Mouse (Mus musculus) forebrain, embryonic 11.5 days (tissue): ENCODE data around the gene Sgcd. TPM values are rescaled to one million over a fixed set of nuclear protein-coding genes. Genes with fewer than 3 reads are reported as not detected.
"Not testable (repeated sequence)": the region's sequence is repeated elsewhere in the genome, so short reads cannot be mapped to it uniquely, and the experiment has no call there.

Experiments used
- ATAC-seq: fragments of 200-750 bp; cut with Nextera tagmentation; replicated peaks from 2 replicates; pipeline ENCODE4 v1.8.0; 2017; ENCODE audit warnings: moderate TSS enrichment; ENCODE audit not compliant: low FRiP score
- DNase-seq: peaks from one replicate; pipeline ENCODE4 v3.0.0-alpha.2; 2017; ENCODE audit warnings: low spot score
- H3K27ac ChIP-seq: fragments of 300-500 bp; sonication (generic); 2 replicates; pipeline ENCODE4 v1.5.1; 2014; ENCODE audit warnings: low read depth, low read length
- H3K27me3 ChIP-seq: fragments of 300-500 bp; sonication (generic); 2 replicates; pipeline ENCODE4 v1.6.1; 2014; ENCODE audit warnings: mild to moderate bottlenecking, low read length, mixed read lengths; ENCODE audit not compliant: control insufficient read depth, insufficient read depth
- H3K36me3 ChIP-seq: fragments of 300-500 bp; sonication (generic); 2 replicates; pipeline ENCODE4 v1.6.1; 2014; ENCODE audit warnings: mild to moderate bottlenecking, low read length, moderate library complexity, mixed read lengths; ENCODE audit not compliant: control insufficient read depth, insufficient read depth
- H3K4me1 ChIP-seq: fragments of 300-500 bp; sonication (generic); replicated peaks from 2 replicates; pipeline ENCODE4 v1.6.1; 2014; ENCODE audit warnings: low read length, mixed read lengths; ENCODE audit not compliant: control insufficient read depth, insufficient read depth
- H3K4me2 ChIP-seq: fragments of 300-500 bp; sonication (generic); 2 replicates; pipeline ENCODE4 v1.6.1; 2014; ENCODE audit warnings: low read depth, mild to moderate bottlenecking, low read length, moderate library complexity, mixed read lengths; ENCODE audit not compliant: severe bottlenecking
- H3K4me3 ChIP-seq: fragments of 300-500 bp; sonication (generic); 2 replicates; pipeline ENCODE4 v1.5.1; 2014; ENCODE audit warnings: low read depth, low read length
- H3K9ac ChIP-seq: fragments of 300-500 bp; sonication (generic); 2 replicates; pipeline ENCODE4 v1.6.1; 2014; ENCODE audit warnings: low read length
- H3K9me3 ChIP-seq: fragments of 300-500 bp; sonication (generic); 2 replicates; pipeline ENCODE4 v1.6.1; 2016; ENCODE audit warnings: low read length, mixed read lengths; ENCODE audit not compliant: control insufficient read depth
- WGBS: fragments of 180-500 bp; shearing (Covaris S2); extraction: QIAGEN DNeasy Blood & Tissue Kit; methylation state at CpG from one replicate; pipeline ENCODE4 v1.1.7; 2014; 5-methylcytosine and 5-hydroxymethylcytosine counted together
- polyA plus RNA-seq: library from polyadenylated mRNA; unstranded; fragments of >200 nt; fragmentation: Nextera tagmentation; extraction: Ambion mirVana; gene quantifications from 2 replicates; pipeline ENCODE4 v1.2.1, GENCODE M21; 2014

Sgcd gene
- polyA plus RNA-seq, 1 experiment from 2014 or later, result 2.3 TPM

DNA sequence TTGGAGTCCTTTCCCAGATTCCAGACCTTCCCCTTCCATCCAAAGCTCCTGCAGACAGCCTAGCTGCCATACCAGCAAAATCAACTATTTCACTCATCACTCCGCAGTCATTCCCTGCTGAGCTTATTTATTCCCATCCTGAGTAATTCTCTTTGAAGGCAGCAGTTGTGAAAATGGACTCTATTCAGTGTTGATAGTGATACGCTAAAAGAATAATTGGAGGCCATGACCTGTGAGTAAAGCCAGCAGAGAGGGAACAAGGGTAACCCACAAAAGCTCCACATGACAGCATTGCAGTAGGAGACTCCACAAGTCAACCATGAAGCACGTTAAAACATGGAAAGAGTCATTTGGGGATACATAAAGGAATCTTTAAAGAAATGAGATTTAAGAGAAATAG, 142.9 kb downstream of the Sgcd start:
- Histone ChIP-seq H3K4me2 (no peak overlapping the region), H3K27ac (no peak overlapping the region), H3K27me3 (no peaks in the 10 kb centered on the region), H3K9me3 (no peaks in the 10 kb centered on the region), H3K9ac (no peak overlapping the region), H3K36me3 (no peaks in the 10 kb centered on the region), H3K4me1 (no peaks in the 10 kb centered on the region), H3K4me3 (no peak overlapping the region)
- DNase-seq, result no peak
- ATAC-seq, result 0 out of 2 replicates have a peak, but pooled peaks have one; percentile 46
- 2% methylated on average over 3 of the region's 3 CpGs for WGBS

DNA sequence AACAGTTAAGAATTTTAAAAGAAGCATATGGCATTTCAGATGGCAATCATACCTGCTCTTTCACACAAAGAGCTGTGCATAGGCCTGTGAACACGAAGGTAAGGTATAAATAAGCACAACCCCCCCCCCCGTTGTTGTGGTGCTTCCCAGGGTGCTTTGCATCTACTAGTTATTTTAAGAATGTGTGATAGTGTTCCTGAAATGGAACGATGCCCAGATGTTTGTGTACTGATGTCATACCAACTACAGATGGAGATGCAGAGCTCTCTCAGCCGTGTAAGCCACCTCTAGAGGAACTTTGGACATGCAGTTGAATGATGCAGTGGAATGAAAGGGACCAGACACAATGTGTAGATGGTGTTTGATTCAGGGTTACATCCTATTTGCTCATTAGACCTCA, 155.5 kb downstream of the Sgcd start:
- Histone ChIP-seq H3K9ac (no peak overlapping the region), H3K9me3 (no peaks in the 10 kb centered on the region), H3K27me3 (no peaks in the 10 kb centered on the region), H3K4me3 (no peak overlapping the region), H3K36me3 (no peaks in the 10 kb centered on the region), H3K4me2 (no peak overlapping the region), H3K27ac (no peak overlapping the region), H3K4me1 (no peaks in the 10 kb centered on the region)
- ATAC-seq, result no peak
- WGBS, result 78% methylated on average over 4 of the region's 4 CpGs
- DNase-seq, result no peak

- Histone ChIP-seq H3K36me3 (no peaks in the 10 kb centered on the region), H3K27ac (no peak overlapping the region), H3K4me2 (no peak overlapping the region), H3K4me3 (no peak overlapping the region), H3K9me3 (no peaks in the 10 kb centered on the region), H3K4me1 (no peaks in the 10 kb centered on the region), H3K9ac (no peak overlapping the region), H3K27me3 (no peaks in the 10 kb centered on the region)
- DNase-seq, result no peak
- no peak for ATAC-seq
Observed at GRCm38 (mm10) chr11:47810307-47810706, 178.5 kb downstream of the Sgcd start.

DNA sequence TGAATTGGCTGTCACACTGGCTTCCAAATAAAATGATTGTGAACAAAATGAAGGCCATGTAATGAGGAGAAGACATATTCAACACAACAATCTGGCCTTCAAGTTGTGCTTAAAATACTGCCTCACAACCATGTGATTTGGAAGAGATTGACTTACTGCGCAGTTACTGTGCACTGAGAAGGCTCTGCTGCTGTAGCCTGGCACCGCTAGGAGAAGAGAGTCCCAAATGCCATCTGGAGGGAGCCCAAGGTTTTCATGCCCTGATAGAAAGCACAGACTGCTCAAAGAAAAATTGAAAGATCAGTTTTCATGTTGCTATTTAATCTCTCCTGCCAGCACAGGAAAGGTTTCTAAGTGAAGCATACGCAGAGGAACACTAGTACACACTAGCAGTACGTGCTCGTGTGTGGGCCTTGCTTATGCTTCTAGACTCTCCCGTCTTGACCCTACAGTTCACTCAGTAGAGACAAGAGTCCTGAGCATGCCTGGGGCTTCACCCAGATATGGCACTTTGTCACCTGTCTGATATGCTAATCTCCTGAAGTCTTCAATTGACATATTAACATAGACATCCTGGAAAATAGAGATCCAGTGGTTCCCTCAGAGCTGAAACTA, 184.6 kb downstream of the Sgcd start:
- H3K4me3 ChIP-seq, result no peak overlapping the region
- H3K4me2 ChIP-seq, result no peak overlapping the region
- WGBS, result 95% methylated on average over 6 of the region's 6 CpGs
- DNase-seq, result no peak
- H3K36me3 ChIP-seq, result no peaks in the 10 kb centered on the region
- H3K4me1 ChIP-seq, result no peaks in the 10 kb centered on the region
- no peak overlapping the region for H3K9ac ChIP-seq
- no peak for ATAC-seq
- no peak overlapping the region for H3K27ac ChIP-seq
- no peaks in the 10 kb centered on the region for H3K9me3 ChIP-seq
- no peaks in the 10 kb centered on the region for H3K27me3 ChIP-seq

GRCm38 (mm10) chr11:47777916-47778226, 210.9 kb downstream of the Sgcd start:
- Histone ChIP-seq H3K9ac (no peak overlapping the region), H3K27ac (no peak overlapping the region), H3K4me3 (no peak overlapping the region), H3K27me3 (no peaks in the 10 kb centered on the region), H3K4me1 (no peaks in the 10 kb centered on the region), H3K36me3 (no peaks in the 10 kb centered on the region), H3K4me2 (no peak overlapping the region), H3K9me3 (no peaks in the 10 kb centered on the region)
- ATAC-seq, result no peak
- no peak for DNase-seq
- 70% methylated on average over 4 of the region's 4 CpGs for WGBS

- DNase-seq (no peak), ATAC-seq (no peak)
- WGBS, result 85% methylated on average over 4 of the region's 4 CpGs
Observed at GRCm38 (mm10) chr11:47777226-47777915, 211.4 kb downstream of the Sgcd start.

GRCm38 (mm10) chr11:47776019-47776418, 212.8 kb downstream of the Sgcd start:
- H3K4me3 ChIP-seq, result no peak overlapping the region
- H3K36me3 ChIP-seq, result no peaks in the 10 kb centered on the region
- no peak overlapping the region for H3K27ac ChIP-seq
- no peaks in the 10 kb centered on the region for H3K27me3 ChIP-seq
- H3K4me1 ChIP-seq, result no peaks in the 10 kb centered on the region
- no peak for DNase-seq
- no peak for ATAC-seq
- 36% methylated on average over 1 of the region's 1 CpGs for WGBS
- H3K9ac ChIP-seq, result no peak overlapping the region
- no peaks in the 10 kb centered on the region for H3K9me3 ChIP-seq
- H3K4me2 ChIP-seq, result no peak overlapping the region

More at GRCm38 (mm10) chr11:47777226-47777915, 211.4 kb downstream of the Sgcd start:
- Histone ChIP-seq H3K9ac (no peak overlapping the region), H3K4me2 (no peak overlapping the region), H3K36me3 (no peaks in the 10 kb centered on the region), H3K9me3 (no peaks in the 10 kb centered on the region), H3K4me1 (no peaks in the 10 kb centered on the region), H3K27ac (no peak overlapping the region), H3K4me3 (no peak overlapping the region), H3K27me3 (no peaks in the 10 kb centered on the region)

DNA sequence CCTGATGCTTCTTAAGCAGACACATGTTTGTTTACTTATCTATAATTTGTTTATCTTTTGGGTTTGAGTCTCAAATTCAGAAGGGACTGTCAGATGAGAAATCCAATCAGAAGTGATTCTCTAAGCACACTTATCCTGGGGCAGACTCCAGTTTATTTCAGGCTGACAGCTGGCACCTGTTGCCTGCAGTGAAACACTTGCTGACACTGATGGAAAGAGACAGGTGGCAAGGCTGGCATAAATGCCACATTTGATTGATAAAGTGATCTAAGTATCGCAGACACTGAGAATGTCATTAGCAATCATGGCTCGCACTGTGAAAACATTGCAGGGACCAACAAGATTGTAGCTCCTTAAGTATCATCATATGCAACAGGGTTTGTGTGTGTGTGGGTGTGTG, 222.9 kb downstream of the Sgcd start:
- H3K36me3 ChIP-seq, result no peaks in the 10 kb centered on the region
- H3K27ac ChIP-seq, result no peak overlapping the region
- DNase-seq, result no peak
- H3K4me2 ChIP-seq, result no peak overlapping the region
- 91% methylated on average over 2 of the region's 2 CpGs for WGBS
- no peak for ATAC-seq
- no peaks in the 10 kb centered on the region for H3K4me1 ChIP-seq
- H3K9ac ChIP-seq, result no peak overlapping the region
- no peak overlapping the region for H3K4me3 ChIP-seq
- no peaks in the 10 kb centered on the region for H3K27me3 ChIP-seq
- no peaks in the 10 kb centered on the region for H3K9me3 ChIP-seq

GRCm38 (mm10) chr11:47763569-47763968, 225.2 kb downstream of the Sgcd start:
- H3K27me3 ChIP-seq, H3K9ac ChIP-seq, H3K9me3 ChIP-seq, H3K4me2 ChIP-seq, H3K4me1 ChIP-seq, H3K36me3 ChIP-seq, ATAC-seq, DNase-seq, H3K4me3 ChIP-seq, H3K27ac ChIP-seq: not testable (repeated sequence)
- 82% methylated on average over 3 of the region's 3 CpGs for WGBS
